Mouse (Mus musculus) kidney, embryonic 14.5 days (tissue): Measurements from ENCODE around the gene Atf7. TPM values are rescaled to one million over a fixed set of nuclear protein-coding genes. Genes with fewer than 3 reads are reported as not detected.

Source experiments
- ATAC-seq: fragments of 200-750 bp; cut with Nextera tagmentation; 2 replicates; pipeline ENCODE4 v1.8.0; 2017; ENCODE audit warnings: moderate number of reproducible peaks, mild to moderate bottlenecking, moderate TSS enrichment, moderate library complexity; ENCODE audit not compliant: low FRiP score, low TSS enrichment
- H3K27ac ChIP-seq: fragments of 300-500 bp; sonication (generic); 2 replicates; pipeline ENCODE4 v1.5.1; 2014; ENCODE audit warnings: low read depth, mild to moderate bottlenecking, low read length, moderate library complexity, mixed read lengths
- H3K27me3 ChIP-seq: fragments of 300-500 bp; sonication (generic); 2 replicates; pipeline ENCODE4 v1.6.1; 2014; ENCODE audit warnings: mild to moderate bottlenecking, low read length; ENCODE audit not compliant: control insufficient read depth, insufficient read depth
- H3K36me3 ChIP-seq: fragments of 300-500 bp; sonication (generic); 2 replicates; pipeline ENCODE4 v1.6.1; 2014; ENCODE audit warnings: low read length, mixed read lengths; ENCODE audit not compliant: control insufficient read depth, insufficient read depth
- H3K4me1 ChIP-seq: fragments of 300-500 bp; sonication (generic); 2 replicates; pipeline ENCODE4 v1.6.1; 2014; ENCODE audit warnings: low read length, mixed read lengths; ENCODE audit not compliant: control insufficient read depth, insufficient read depth
- H3K4me2 ChIP-seq: fragments of 300-500 bp; sonication (generic); replicated peaks from 2 replicates; pipeline ENCODE4 v1.6.1; 2014; ENCODE audit warnings: low read depth, mild to moderate bottlenecking, low read length
- H3K4me3 ChIP-seq: fragments of 300-500 bp; sonication (generic); 2 replicates; pipeline ENCODE4 v1.5.1; 2014; ENCODE audit warnings: mild to moderate bottlenecking, low read length
- H3K9ac ChIP-seq: fragments of 300-500 bp; sonication (generic); 2 replicates; pipeline ENCODE4 v1.6.1; 2014; ENCODE audit warnings: low read depth, mild to moderate bottlenecking, low read length, moderate library complexity
- H3K9me3 ChIP-seq: fragments of 300-500 bp; sonication (generic); 2 replicates; pipeline ENCODE4 v1.6.1; 2016; ENCODE audit warnings: low read length; ENCODE audit not compliant: control insufficient read depth
- WGBS: fragments of 180-500 bp; shearing (Covaris S2); extraction: QIAGEN DNeasy Blood & Tissue Kit; methylation state at CpG from one replicate; pipeline ENCODE4 v1.1.7; 2014; 5-methylcytosine and 5-hydroxymethylcytosine counted together
- polyA plus RNA-seq: library from polyadenylated mRNA; unstranded; fragments of >200 nt; fragmentation: Nextera tagmentation; extraction: Ambion mirVana; gene quantifications from 2 replicates; pipeline ENCODE4 v1.2.1, GENCODE M21; 2014

Atf7 gene
- polyA plus RNA-seq, 1 experiment from 2014 or later: 30.5 TPM

DNA sequence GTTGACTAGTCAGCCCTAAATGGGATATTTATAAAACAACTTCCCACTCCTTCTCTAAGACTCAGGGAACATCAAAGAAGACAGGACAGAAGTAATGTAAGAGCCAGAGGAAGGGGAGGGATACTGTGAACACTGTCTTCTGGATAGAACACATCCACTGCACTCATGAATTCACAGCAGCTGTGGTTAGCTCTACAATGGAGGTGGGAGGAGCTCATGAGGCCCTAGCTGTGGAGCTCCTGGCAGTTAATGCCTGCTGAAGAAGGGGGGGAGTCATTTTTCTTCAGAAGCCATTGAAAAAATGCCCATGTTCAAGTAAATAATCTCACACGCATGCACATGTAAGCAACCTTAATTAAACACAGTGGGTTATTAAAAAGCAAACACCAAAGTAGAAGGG, 48.3 kb downstream of the Atf7 start:
- H3K4me1 ChIP-seq: no peaks in the 10 kb centered on the region
- H3K4me3 ChIP-seq: no peak overlapping the region
- H3K9me3 ChIP-seq: no peaks in the 10 kb centered on the region
- H3K27ac ChIP-seq: no peak overlapping the region
- WGBS: 87% methylated on average over 1 of the region's 1 CpGs
- no peaks in the 10 kb centered on the region for H3K36me3 ChIP-seq
- ATAC-seq: no peak
- no peaks in the 10 kb centered on the region for H3K27me3 ChIP-seq
- H3K4me2 ChIP-seq: no peak overlapping the region
- no peak overlapping the region for H3K9ac ChIP-seq

DNA sequence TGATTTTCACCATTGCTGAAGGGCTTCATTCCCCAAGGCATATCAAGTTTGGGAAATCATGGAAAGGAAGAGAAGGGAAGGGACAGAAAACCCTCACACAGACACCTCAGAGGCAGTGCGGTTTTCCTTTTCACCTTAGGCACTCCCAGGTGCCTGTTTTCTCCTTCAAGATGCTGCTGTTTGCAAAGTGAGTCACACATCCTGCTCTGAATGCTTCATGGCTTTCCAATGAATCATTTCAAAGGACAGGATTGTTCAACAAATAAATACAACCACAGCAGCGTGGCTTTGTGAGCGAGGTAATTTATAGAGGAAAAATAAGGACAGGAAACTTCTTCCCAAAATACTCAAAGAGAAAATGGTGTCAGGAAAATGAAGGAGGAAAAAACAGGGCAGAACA, 53.2 kb downstream of the Atf7 start:
- no peaks in the 10 kb centered on the region for H3K27me3 ChIP-seq

DNA sequence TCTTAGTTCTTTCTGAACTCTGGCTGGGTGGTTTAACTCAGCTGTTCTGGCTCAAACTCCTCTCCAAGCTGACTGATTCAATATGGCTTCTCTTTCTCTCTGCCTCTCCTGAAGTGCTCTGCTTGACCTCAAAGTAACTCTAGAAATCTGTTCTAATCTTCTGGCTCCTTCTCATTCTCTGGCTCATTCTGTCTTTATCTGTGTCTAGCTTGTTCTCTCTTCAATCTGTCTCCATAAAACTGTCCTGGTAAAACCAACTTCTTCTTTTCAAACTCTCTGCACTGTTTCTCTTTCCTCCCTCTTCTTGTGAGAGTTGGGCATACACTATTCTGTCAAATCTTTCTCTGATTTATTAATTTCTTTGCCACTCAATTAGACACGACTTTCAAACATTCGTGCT, 57.4 kb downstream of the Atf7 start:
- H3K27ac ChIP-seq: no peak overlapping the region
- H3K9ac ChIP-seq: no peak overlapping the region
- WGBS: 79% methylated on average over 2 of the region's 2 CpGs
- H3K4me1 ChIP-seq: no peaks in the 10 kb centered on the region
- no peak overlapping the region for H3K4me2 ChIP-seq
- no peak for ATAC-seq
- H3K4me3 ChIP-seq: no peak overlapping the region
- H3K36me3 ChIP-seq: peaks cover 3% of the 10 kb centered on the region; the same call in 1 of the 2 replicates
- H3K9me3 ChIP-seq: no peaks in the 10 kb centered on the region
- no peaks in the 10 kb centered on the region for H3K27me3 ChIP-seq

More for the DNA sequence above, 53.2 kb downstream of the Atf7 start:
- no peak for ATAC-seq
- Histone ChIP-seq H3K36me3 (no peaks in the 10 kb centered on the region), H3K27ac (no peak overlapping the region), H3K4me3 (no peak overlapping the region), H3K4me2 (no peak overlapping the region), H3K9ac (no peak overlapping the region), H3K9me3 (no peaks in the 10 kb centered on the region), H3K4me1 (no peaks in the 10 kb centered on the region)
- WGBS: 23% methylated on average over 3 of the region's 3 CpGs

DNA sequence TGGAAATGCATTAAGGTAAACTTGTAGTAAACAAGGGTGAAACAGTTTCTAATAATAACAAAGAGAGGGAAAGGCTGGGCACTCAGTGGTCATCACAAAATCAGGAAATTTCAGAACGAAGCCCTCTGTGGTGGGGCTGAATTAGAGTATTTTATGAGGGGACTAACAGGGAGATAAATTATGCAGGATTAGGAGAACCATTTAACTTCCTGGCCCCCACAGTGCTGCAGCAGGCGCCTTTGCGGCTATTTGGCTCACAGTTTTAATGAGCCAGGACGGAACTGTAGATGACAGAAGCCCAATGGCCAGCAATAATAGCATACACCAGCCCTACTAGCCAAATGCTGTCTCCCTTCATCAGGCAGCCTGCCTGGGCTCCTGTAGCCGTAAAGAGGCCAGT, 61.6 kb downstream of the Atf7 start:
- Histone ChIP-seq H3K4me2 (no peak overlapping the region), H3K9ac (no peak overlapping the region), H3K4me1 (no peaks in the 10 kb centered on the region), H3K4me3 (no peak overlapping the region), H3K9me3 (no peaks in the 10 kb centered on the region), H3K36me3 (peaks cover 8% of the 10 kb centered on the region; the same call in 1 of the 2 replicates), H3K27ac (no peak overlapping the region), H3K27me3 (no peaks in the 10 kb centered on the region)
- no peak for ATAC-seq
- 69% methylated on average over 5 of the region's 5 CpGs for WGBS

DNA sequence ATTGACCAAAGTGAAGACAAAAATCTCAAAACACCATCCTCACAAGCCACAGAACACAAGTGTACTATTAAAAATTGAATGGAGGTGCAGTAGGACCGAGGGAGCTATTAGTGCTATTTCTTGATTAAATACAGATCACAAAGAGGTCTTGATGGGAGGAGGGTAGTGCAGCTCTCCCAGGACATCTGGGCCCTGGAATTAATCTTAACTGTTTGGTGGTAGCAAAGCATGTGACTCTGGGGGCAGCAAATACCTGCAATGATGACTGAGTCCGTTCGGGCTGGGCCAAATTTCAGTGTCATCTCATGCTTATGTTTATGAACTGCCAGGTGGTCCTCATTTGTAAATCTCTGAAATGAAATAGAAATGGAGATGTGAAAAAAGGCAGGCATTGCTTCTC, 62.2 kb downstream of the Atf7 start:
- Histone ChIP-seq H3K4me1 (no peaks in the 10 kb centered on the region), H3K9ac (no peak overlapping the region), H3K36me3 (peaks cover 8% of the 10 kb centered on the region; the same call in 1 of the 2 replicates), H3K4me3 (no peak overlapping the region), H3K27ac (no peak overlapping the region), H3K9me3 (no peaks in the 10 kb centered on the region), H3K27me3 (no peaks in the 10 kb centered on the region), H3K4me2 (no peak overlapping the region)
- 93% methylated on average over 3 of the region's 3 CpGs for WGBS
- no peak for ATAC-seq

DNA sequence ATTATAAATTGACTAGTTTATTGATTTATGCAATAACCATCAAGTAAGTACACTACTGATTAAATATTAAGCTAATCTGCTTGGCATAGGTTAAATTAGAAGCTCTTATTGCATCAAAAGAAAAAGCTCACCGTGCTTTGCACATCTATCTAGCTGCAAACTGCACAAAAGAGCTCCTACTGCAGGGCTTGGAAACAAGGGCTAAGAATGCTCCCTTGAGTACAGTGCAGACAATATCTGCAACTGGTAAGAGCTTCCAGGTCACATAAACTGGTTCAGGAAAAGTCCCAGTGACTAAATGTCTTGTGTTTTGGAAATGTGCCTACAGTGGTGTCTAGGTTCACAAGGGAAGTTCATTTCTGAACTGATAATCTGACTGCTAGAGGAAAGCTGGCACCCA, 62.8 kb downstream of the Atf7 start:
- no peak overlapping the region for H3K4me3 ChIP-seq
- 93% methylated on average over 1 of the region's 1 CpGs for WGBS
- H3K27ac ChIP-seq: no peak overlapping the region
- H3K9ac ChIP-seq: no peak overlapping the region
- no peaks in the 10 kb centered on the region for H3K9me3 ChIP-seq
- H3K27me3 ChIP-seq: no peaks in the 10 kb centered on the region
- no peak for ATAC-seq
- H3K36me3 ChIP-seq: peaks cover 8% of the 10 kb centered on the region; the same call in 1 of the 2 replicates
- H3K4me2 ChIP-seq: no peak overlapping the region
- H3K4me1 ChIP-seq: no peaks in the 10 kb centered on the region

DNA sequence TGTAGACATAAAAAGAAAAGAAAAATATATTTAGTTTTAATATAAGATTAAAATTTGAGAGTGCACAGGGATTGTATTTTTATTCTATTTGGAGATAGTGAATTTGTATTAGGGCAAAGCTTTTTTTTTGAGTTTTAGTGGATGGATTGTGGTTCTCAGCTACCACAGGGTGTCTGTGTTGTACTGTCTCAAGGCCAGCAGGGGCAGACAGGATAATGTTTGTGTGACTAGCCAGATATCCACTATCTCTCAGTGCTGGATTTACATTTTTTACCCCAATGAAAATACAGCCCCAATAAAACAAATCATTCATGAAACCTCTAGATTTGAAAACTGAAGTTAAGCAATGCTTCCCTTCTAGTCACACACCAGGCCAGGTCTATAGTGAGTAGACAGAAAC, 67.7 kb downstream of the Atf7 start:
- H3K9ac ChIP-seq: no peak overlapping the region
- no peaks in the 10 kb centered on the region for H3K27me3 ChIP-seq
- no peak for ATAC-seq
- H3K9me3 ChIP-seq: no peaks in the 10 kb centered on the region
- H3K36me3 ChIP-seq: peaks cover 39% of the 10 kb centered on the region
- H3K4me3 ChIP-seq: no peak overlapping the region
- H3K27ac ChIP-seq: no peak overlapping the region
- no peak overlapping the region for H3K4me2 ChIP-seq
- H3K4me1 ChIP-seq: no peaks in the 10 kb centered on the region

DNA sequence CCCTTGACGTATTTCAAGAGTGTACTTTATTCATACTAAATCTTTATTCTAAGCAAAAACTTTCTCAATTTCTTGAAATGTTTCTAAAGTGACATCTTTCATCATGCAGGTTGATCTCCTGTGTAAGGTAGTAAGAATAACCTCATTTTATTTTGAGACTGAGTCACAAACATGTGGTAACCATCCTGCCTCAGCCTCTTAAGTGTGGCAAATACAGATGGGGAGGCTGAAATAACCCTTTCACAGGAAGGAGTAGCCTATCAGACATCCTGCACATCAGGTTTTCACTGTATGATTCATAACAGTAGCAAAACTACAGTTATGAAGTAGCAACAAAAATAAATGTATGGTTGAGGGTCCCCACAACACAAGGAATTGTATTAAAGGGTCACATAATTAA, 69.7 kb downstream of the Atf7 start:
- Histone ChIP-seq H3K27ac (no peak overlapping the region), H3K4me2 (no peak overlapping the region), H3K9ac (no peak overlapping the region), H3K9me3 (no peaks in the 10 kb centered on the region), H3K4me3 (no peak overlapping the region), H3K27me3 (no peaks in the 10 kb centered on the region), H3K4me1 (no peaks in the 10 kb centered on the region), H3K36me3 (peaks cover 51% of the 10 kb centered on the region)
- WGBS: 98% methylated on average over 1 of the region's 1 CpGs
- no peak for ATAC-seq

DNA sequence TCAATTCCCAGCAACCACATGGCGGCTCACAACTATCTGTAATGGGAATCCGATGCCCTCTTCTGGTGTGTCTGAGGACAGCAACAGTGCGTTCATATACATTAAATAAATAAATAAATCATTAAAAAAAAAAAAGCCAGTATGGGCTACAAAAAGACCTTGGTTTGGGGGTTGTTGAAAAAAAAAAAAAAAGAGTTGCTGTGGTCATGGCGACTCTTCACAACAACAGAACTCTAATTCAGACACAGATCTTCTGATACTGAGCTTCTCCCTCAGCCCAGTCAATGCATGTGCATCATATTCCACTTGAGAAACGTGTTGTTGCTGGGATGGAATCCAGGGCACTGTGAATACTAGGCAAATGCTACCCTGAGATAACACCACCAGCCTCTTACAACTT, 72.7 kb downstream of the Atf7 start:
- WGBS: 96% methylated on average over 5 of the region's 5 CpGs
- Histone ChIP-seq H3K36me3 (peaks cover 56% of the 10 kb centered on the region), H3K4me3 (no peak overlapping the region)

DNA sequence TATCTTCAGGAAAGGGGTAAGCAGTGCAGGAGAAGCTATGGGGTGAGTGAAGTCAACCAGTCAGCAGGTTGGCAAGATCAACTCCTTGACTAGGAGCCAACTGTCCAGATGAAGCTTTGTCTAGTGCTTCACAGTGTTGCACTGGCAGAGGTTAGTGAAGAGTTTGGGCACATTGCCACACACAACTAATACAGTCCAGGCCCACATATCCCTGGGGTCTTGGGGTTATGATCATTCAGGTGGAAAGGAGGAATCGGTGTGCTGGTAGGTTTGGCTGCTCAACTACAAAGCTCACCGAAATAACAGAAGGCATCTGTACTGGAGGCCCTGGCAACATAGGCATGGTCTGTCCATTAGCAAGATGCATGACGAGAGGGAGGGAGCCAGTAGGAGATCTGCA, 77.8 kb downstream of the Atf7 start:
- H3K4me2 ChIP-seq: no peak overlapping the region
- no peak for ATAC-seq
- 90% methylated on average over 3 of the region's 3 CpGs for WGBS
- H3K27ac ChIP-seq: no peak overlapping the region
- H3K9ac ChIP-seq: no peak overlapping the region
- peaks cover 50% of the 10 kb centered on the region for H3K36me3 ChIP-seq
- H3K4me1 ChIP-seq: no peaks in the 10 kb centered on the region
- no peaks in the 10 kb centered on the region for H3K9me3 ChIP-seq
- no peaks in the 10 kb centered on the region for H3K27me3 ChIP-seq
- H3K4me3 ChIP-seq: no peak overlapping the region

More for the DNA sequence above, 72.7 kb downstream of the Atf7 start:
- H3K27ac ChIP-seq: no peak overlapping the region
- H3K4me1 ChIP-seq: no peaks in the 10 kb centered on the region
- H3K9me3 ChIP-seq: no peaks in the 10 kb centered on the region
- no peak overlapping the region for H3K9ac ChIP-seq
- no peak overlapping the region for H3K4me2 ChIP-seq
- no peak for ATAC-seq
- no peaks in the 10 kb centered on the region for H3K27me3 ChIP-seq
